Mouse (Mus musculus): ENCODE data around the gene Slc22a21.

Slc22a21 gene

DNA sequence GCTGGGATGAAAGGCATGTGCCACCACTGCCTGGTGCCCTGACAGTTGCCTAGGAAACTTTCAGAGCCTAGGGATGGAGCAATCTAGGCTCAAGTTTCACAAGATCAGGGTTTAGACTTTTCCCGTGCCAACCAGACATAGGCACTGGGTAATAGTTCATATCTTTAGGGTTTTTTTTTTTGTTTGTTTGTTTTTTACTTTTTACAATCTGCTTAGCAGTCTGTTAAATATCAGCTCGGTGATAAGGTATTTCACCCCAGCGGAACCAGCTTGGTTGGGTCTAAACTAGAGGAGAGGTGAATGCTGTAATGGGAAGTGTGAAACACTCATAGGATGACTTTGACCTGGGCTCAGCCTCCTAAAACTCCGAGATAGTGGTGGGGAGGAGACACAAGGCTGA lies 69.1 kb downstream of the Slc22a21 start:
- ATAC-seq (ENCODE audit: insufficient number of reproducible peaks, low FRiP score, low TSS enrichment): no peak

DNA sequence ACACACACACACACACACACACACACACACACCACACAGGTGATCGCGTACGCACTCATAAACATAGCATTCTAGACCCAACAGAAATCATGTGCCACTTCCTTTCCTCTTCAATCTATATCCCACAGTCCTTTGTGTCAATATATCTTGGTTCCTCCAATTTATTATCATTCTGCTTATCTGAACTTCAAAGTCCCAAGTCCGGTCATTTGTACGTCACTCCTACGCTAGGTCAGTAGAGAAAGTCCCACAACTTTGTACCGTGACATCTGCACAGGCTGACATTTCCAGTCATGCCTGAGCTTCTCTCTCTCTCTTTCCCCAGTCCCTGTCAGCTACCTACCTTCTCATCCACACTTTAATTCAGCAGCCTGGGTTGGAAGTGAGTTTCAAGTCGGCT lies 71.4 kb downstream of the Slc22a21 start:
- ATAC-seq (ENCODE audit: insufficient number of reproducible peaks, low FRiP score, low TSS enrichment): no peak

DNA sequence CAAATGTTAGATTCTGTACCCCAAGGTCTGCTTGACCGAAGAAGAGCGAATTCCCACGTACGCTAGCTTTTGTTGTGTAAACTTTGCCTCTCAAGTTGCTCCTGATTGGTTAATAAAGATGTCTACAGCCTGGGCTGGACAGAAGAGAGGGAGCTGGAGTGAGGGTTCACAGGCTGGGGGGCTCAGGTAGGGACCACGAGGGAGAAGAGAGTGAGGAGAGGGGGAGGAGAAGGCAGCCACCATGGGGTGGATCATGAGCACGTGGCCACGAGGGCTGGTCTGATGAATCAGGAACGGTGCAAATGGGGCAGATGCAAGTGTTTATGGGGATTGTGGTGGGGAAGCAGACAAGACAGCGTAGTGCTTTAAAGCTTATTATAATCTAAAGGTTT lies 75.6 kb downstream of the Slc22a21 start:
- ATAC-seq (ENCODE audit: insufficient number of reproducible peaks, low FRiP score, low TSS enrichment): no peak

- ATAC-seq (ENCODE audit: insufficient number of reproducible peaks, low FRiP score, low TSS enrichment): no peak
Measured at GRCm38 (mm10) chr11:53903781-53904533, 76.2 kb downstream of the Slc22a21 start.

DNA sequence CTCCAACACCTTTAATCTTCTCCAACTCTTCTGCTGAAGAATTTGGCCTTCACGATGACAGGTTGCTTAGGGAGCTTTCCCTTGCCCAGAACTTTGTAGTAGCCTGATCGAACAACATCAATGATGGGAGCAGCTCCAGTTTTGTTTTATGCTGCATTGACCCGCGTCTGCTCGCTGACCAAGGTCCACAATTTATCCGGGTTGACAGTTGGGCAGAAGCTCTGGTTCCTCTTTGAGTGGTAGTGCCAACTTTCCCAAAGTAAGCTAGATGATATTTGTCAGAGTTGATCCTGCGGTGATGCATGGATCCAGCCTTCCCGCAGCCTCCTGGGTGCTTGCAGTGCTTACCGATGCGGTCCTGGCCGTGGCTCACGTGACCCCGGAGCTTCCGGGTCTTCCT lies 77.4 kb downstream of the Slc22a21 start:
- ATAC-seq (ENCODE audit: insufficient number of reproducible peaks, low FRiP score, low TSS enrichment): no peak

- ATAC-seq (ENCODE audit: insufficient number of reproducible peaks, low FRiP score, low TSS enrichment): no peak
Measured at GRCm38 (mm10) chr11:53900991-53901390, 79.1 kb downstream of the Slc22a21 start.

- ATAC-seq (ENCODE audit: insufficient number of reproducible peaks, low FRiP score, low TSS enrichment): no peak
Measured at GRCm38 (mm10) chr11:53899981-53900380, 80.2 kb downstream of the Slc22a21 start.
